Mouse (Mus musculus) liver, embryonic 14.5 days (tissue): Measurements from ENCODE around the gene Hmgb2. TPM values are rescaled to one million over a fixed set of nuclear protein-coding genes. Genes with fewer than 3 reads are reported as not detected.
A peak's percentile ranks its signal among the peaks of the same experiment; 100 is the strongest.
"Not testable (repeated sequence)": the region's sequence is repeated elsewhere in the genome, so short reads cannot be mapped to it uniquely, and the experiment has no call there.

ENCODE experiments used
- ATAC-seq: fragments of 200-750 bp; cut with Nextera tagmentation; 2 replicates; pipeline ENCODE4 v1.8.0; 2017; ENCODE audit warnings: moderate number of reproducible peaks, mild to moderate bottlenecking, moderate library complexity; ENCODE audit not compliant: insufficient read depth
- DNase-seq, 3 experiments: peaks; one replicate each; pipeline ENCODE4 v3.0.0-alpha.2; 2012 to 2013; ENCODE audit warnings: low read depth in 3 of 3, low spot score in 3 of 3
- H3K27ac ChIP-seq: fragments of 300-500 bp; sonication (generic); 2 replicates; pipeline ENCODE4 v1.5.1; 2014; ENCODE audit warnings: moderate library complexity, mild to moderate bottlenecking, control low read depth, inconsistent platforms
- H3K27me3 ChIP-seq: fragments of 300-500 bp; sonication (generic); 2 replicates; pipeline ENCODE4 v1.6.1; 2014; ENCODE audit warnings: mild to moderate bottlenecking, low read length, moderate library complexity; ENCODE audit not compliant: control insufficient read depth, insufficient read depth
- H3K36me3 ChIP-seq: fragments of 300-500 bp; sonication (generic); replicated peaks from 2 replicates; pipeline ENCODE4 v1.6.1; 2014; ENCODE audit warnings: low read depth; ENCODE audit not compliant: control insufficient read depth, insufficient read depth
- H3K4me1 ChIP-seq, 2 experiments: fragments of 200-500 bp in 1 of 2; fragments of 300-500 bp in 1 of 2; sonication (generic) in 1 of 2; replicated peaks; 2 replicates each; pipeline ENCODE4 v1.6.1; 2012 to 2014; ENCODE audit warnings: antibody characterized with exemption in 1 of 2, inconsistent platforms in 1 of 2, low read length in 1 of 2; ENCODE audit not compliant: control insufficient read depth in 2 of 2, insufficient read depth in 2 of 2
- H3K4me2 ChIP-seq: fragments of 300-500 bp; sonication (generic); 2 replicates; pipeline ENCODE4 v1.6.1; 2014; ENCODE audit warnings: low read depth, mild to moderate bottlenecking, control low read depth, moderate library complexity
- H3K4me3 ChIP-seq, 2 experiments: fragments of 200-500 bp in 1 of 2; fragments of 300-500 bp in 1 of 2; sonication (generic) in 1 of 2; 2 replicates each; pipeline ENCODE4 v1.5.1; 2012 to 2014; ENCODE audit warnings: low read depth in 2 of 2, low read length in 2 of 2, mild to moderate bottlenecking in 2 of 2, control low read depth in 1 of 2, inconsistent platforms in 1 of 2, moderate library complexity in 1 of 2; ENCODE audit not compliant: insufficient read depth in 1 of 2
- H3K9ac ChIP-seq: fragments of 300-500 bp; sonication (generic); replicated peaks from 2 replicates; pipeline ENCODE4 v1.6.1; 2014; ENCODE audit warnings: mild to moderate bottlenecking, control low read depth, moderate library complexity
- H3K9me3 ChIP-seq: fragments of 300-500 bp; sonication (generic); 2 replicates; pipeline ENCODE4 v1.6.1; 2016; ENCODE audit warnings: low read length, mixed read lengths; ENCODE audit not compliant: control insufficient read depth
- CTCF ChIP-seq: IDR thresholded peaks from 2 replicates; pipeline ENCODE4 v1.5.1; 2016; ENCODE audit warnings: antibody characterized with exemption, low read depth, control low read depth
- EP300 ChIP-seq: IDR thresholded peaks from 2 replicates; pipeline ENCODE4 v1.6.1; 2016; ENCODE audit warnings: antibody characterized with exemption, low read depth
- WGBS: fragments of 180-500 bp; shearing (Covaris S2); extraction: QIAGEN DNeasy Blood & Tissue Kit; methylation state at CpG from one replicate; pipeline ENCODE4 v1.1.7; 2014; ENCODE audit not compliant: insufficient replicate concordance; 5-methylcytosine and 5-hydroxymethylcytosine counted together
- polyA plus RNA-seq, 2 experiments: library from polyadenylated mRNA; depleted of rRNA in 1 of 2; stranded (reverse) in 1 of 2; unstranded in 1 of 2; fragments of >200 nt; fragmentation: Nextera tagmentation in 1 of 2; extraction: Ambion mirVana in 1 of 2; gene quantifications; 2 replicates each; pipeline versions ENCODE4 v1.2.1 to v1.2.3; 2012 to 2014

Hmgb2 gene
- polyA plus RNA-seq, 2 experiments = 191 to 300 TPM

DNA sequence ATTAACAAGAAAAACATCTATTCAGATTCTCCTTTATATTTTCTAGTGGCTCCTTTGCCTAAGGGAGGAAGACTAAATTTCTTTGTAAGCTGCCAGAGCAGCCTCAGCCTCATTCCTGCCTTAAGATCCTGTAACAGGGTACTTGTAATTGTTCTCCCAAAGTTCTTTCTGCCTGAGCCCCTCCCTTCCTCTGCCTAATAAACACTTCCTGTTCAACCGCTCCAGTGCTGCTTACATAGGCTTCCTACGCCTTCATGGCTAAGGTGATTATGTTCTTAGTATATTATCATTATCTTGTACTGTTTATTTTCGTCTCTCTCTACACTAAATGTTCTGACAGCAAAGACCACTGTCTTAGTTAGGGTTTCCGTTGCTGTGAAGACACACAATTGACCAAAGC, 3.0 kb upstream of the Hmgb2 start:
- H3K9me3 ChIP-seq = no peaks in the 10 kb centered on the region
- H3K9ac ChIP-seq = no peak overlapping the region
- no peak for DNase-seq
- no peak for ATAC-seq
- TF ChIP-seq EP300 (no peak), CTCF (no peak)
- peaks cover 10% of the 10 kb centered on the region for H3K36me3 ChIP-seq
- no peak overlapping the region for H3K27ac ChIP-seq
- peaks cover 16 to 18% of the 10 kb centered on the region in 2 experiments for H3K4me1 ChIP-seq
- no peaks in the 10 kb centered on the region for H3K27me3 ChIP-seq
- 59% methylated on average over 4 of the region's 4 CpGs for WGBS
- no peak overlapping the region for H3K4me2 ChIP-seq
- no peak overlapping the region for H3K4me3 ChIP-seq

DNA sequence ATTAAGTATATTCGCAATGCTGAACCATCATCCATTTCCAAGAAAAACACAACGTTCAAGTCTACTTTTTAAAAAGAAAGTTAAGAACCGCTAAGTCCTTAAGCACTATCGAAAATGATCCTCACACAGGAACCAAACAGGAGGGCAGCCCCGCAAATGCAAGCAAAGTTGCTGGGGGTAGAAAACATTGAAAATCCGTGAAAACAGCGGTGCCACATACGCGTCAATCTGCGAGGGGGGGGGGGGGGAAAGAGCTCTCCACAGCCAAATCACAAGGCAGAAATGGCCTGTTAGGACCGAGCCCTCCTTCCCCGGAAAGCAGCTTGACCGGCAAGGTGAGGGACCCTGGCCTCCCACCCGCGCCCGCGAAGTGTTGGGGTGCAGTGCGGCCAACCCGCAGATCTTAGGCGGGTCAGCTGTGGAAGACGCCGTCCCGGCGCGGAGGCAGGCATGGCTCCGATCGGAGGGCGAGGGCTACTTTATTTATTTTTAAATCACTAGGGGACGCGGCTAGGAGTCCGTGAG, 854 bp upstream of the Hmgb2 start:
- no peak for TF ChIP-seq EP300
- no peak for TF ChIP-seq CTCF
- H3K4me3 ChIP-seq = peak overlapping the region; percentile 71 to 100
- H3K27me3 ChIP-seq = no peaks in the 10 kb centered on the region
- no peaks in the 10 kb centered on the region for H3K9me3 ChIP-seq
- WGBS = 3% methylated on average over 31 of the region's 31 CpGs
- peak overlapping the region; percentile 87 for H3K9ac ChIP-seq
- DNase-seq = no peak
- H3K36me3 ChIP-seq = peaks cover 27% of the 10 kb centered on the region
- peaks cover 12 to 15% of the 10 kb centered on the region in 2 experiments for H3K4me1 ChIP-seq
- ATAC-seq = no peak; the same call in 1 of the 2 replicates
- peak overlapping the region; percentile 86 for H3K27ac ChIP-seq
- peak overlapping the region; percentile 96 for H3K4me2 ChIP-seq

DNA sequence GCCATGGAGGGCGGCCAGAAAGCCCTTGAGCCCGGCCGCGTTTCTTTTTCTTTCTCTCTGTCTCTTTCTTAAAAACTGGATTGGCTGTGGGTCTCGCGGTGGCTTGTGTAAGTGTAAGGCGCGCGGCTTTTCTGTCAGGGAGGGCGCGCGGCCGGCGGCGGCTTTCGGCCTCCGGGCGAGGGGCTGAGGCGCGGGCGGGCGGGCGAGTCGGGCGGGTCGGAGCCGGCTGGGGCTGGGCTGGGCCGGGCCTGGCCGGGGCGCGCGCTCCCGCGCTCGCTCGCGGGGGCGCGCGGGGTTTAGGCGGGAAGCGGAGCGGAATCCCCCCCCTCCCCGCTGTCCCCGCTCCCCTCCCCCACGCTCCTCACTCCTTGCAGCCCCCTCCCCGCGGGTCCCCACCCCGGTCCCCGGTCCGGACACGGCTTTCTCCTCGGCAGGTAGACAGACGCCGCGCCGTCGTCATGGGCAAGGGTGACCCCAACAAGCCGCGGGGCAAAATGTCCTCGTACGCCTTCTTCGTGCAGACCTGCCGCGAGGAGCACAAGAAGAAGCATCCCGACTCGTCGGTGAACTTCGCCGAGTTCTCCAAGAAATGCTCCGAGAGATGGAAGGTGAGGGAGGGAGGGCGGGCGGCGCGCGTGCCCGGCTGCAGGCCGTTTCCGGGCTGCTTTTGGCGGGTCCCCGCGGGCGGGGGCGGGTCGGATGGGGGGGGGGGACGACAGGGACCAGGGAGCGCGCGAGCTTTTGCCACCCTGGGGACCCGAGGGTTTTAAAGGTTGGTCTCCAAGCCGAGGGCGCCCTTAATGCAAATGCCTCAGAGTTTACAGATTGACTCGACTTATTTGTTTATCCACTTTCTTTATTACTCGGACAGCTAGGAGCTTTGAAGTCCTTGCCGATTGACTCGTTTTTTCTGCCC, 692 bp downstream of the Hmgb2 start:
- Histone ChIP-seq H3K4me1 (peaks cover 8 to 12% of the 10 kb centered on the region in 2 experiments; a peak in 3 of 4 replicates), H3K9ac (peak overlapping the region; percentile 100), H3K4me3 (peak overlapping the region; percentile 84 to 100), H3K36me3 (peaks cover 41% of the 10 kb centered on the region), H3K27ac (peak overlapping the region; percentile 99), H3K4me2 (peak overlapping the region; percentile 88), H3K9me3 (no peaks in the 10 kb centered on the region), H3K27me3 (no peaks in the 10 kb centered on the region)
- WGBS = under 1% methylated on average over 80 of the region's 96 CpGs
- DNase-seq (no peak), ATAC-seq (peak; percentile 54)
- TF ChIP-seq EP300 = no peak
- no peak for TF ChIP-seq CTCF

DNA sequence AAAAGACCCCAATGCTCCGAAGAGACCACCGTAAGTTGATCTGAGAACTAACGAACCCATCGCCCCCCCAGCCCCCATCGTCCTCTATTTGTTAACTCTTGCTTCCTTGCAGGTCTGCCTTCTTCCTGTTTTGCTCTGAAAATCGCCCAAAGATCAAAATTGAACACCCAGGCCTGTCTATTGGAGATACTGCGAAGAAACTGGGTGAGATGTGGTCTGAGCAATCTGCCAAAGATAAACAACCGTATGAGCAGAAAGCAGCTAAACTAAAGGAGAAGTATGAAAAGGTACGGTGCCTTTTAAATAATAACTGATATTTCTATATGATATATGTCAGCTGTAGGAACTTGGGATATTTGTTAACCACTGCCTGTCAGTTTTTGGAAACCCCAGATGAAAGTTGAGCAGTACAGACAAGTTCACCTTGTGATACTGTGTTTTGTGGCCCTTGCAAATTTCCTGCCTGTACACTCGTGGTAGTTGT, 1.5 kb downstream of the Hmgb2 start:
- DNase-seq, H3K9me3 ChIP-seq, H3K27me3 ChIP-seq, ATAC-seq: not testable (repeated sequence)
- Histone ChIP-seq H3K4me3 (peak overlapping the region; percentile 84 to 100), H3K36me3 (peaks cover 49% of the 10 kb centered on the region), H3K27ac (peak overlapping the region; percentile 99), H3K4me1 (peaks cover 8 to 12% of the 10 kb centered on the region in 2 experiments; a peak in 3 of 4 replicates), H3K4me2 (peak overlapping the region; percentile 88), H3K9ac (peak overlapping the region; percentile 100)
- 3% methylated on average over 10 of the region's 10 CpGs for WGBS
- peak; percentile 35; the same call in 1 of the 2 replicates for TF ChIP-seq EP300

DNA sequence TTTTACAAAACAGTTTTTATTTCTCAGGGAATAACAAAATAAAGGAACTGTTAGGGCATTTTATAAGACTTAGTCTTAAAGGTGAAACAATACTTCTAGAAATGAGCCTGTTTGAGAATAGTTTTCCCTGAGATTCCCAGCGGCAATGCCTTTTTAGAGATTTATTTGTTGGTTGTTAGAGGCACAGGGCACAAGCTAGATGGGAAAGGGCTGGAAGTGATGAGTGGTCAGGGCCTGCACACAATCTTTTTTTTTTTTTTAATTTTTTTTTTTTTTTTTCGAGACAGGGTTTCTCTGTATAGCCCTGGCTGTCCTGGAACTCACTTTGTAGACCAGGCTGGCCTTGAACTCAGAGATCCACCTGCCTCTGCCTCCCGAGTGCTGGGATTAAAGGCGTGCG, 5.0 kb downstream of the Hmgb2 start:
- 87% methylated on average over 4 of the region's 5 CpGs for WGBS
- H3K27me3 ChIP-seq, H3K9me3 ChIP-seq, DNase-seq, H3K9ac ChIP-seq, ATAC-seq, H3K27ac ChIP-seq, H3K4me2 ChIP-seq, H3K4me3 ChIP-seq: not testable (repeated sequence)
- peaks cover 7 to 20% of the 10 kb centered on the region in 2 experiments for H3K4me1 ChIP-seq
- peaks cover 49% of the 10 kb centered on the region for H3K36me3 ChIP-seq
